Mouse (Mus musculus): Measurements from ENCODE around the gene 1700025G04Rik. TPM values are rescaled to one million over a fixed set of nuclear protein-coding genes. Genes with fewer than 3 reads are reported as not detected.
A peak's percentile ranks its signal among the peaks of the same experiment; 100 is the strongest.

1700025G04Rik gene
- polyA plus RNA-seq, 1 experiment from 2014 or later: 28.0 TPM

GRCm38 (mm10) chr1:151999424-151999842 lies 90.5 kb downstream of the 1700025G04Rik start:
- H3K27ac ChIP-seq (ENCODE audit: low read length): peak overlapping the region; percentile 31; the same call in 1 of the 2 replicates
- ATAC-seq (replicated peaks; ENCODE audit: extremely low read depth, insufficient read depth, low FRiP score): no peak

GRCm38 (mm10) chr1:151998721-151999206 lies 91.2 kb downstream of the 1700025G04Rik start:
- Histone ChIP-seq H3K36me3 (ENCODE audit: control insufficient read depth, insufficient read depth) (no peaks in the 10 kb centered on the region), H3K4me1 (ENCODE audit: control insufficient read depth, insufficient read depth, low read length) (peaks cover 17% of the 10 kb centered on the region), H3K27ac (ENCODE audit: low read length) (peak overlapping the region; percentile 31; the same call in 1 of the 2 replicates), H3K9me3 (replicated peaks; ENCODE audit: control insufficient read depth, low read length) (no peaks in the 10 kb centered on the region), H3K4me2 (ENCODE audit: low read depth, low read length) (no peak overlapping the region), H3K4me3 (ENCODE audit: low read length) (no peak overlapping the region), H3K27me3 (ENCODE audit: control insufficient read depth, insufficient read depth, low read length) (no peaks in the 10 kb centered on the region), H3K9ac (ENCODE audit: low read length) (no peak overlapping the region)
- ATAC-seq (replicated peaks; ENCODE audit: extremely low read depth, insufficient read depth, low FRiP score): no peak
- WGBS: 41% methylated on average over 8 of the region's 8 CpGs

More at GRCm38 (mm10) chr1:151999424-151999842, 90.5 kb downstream of the 1700025G04Rik start:
- Histone ChIP-seq H3K4me1 (ENCODE audit: control insufficient read depth, insufficient read depth, low read length) (peaks cover 17% of the 10 kb centered on the region), H3K4me2 (ENCODE audit: low read depth, low read length) (no peak overlapping the region), H3K27me3 (ENCODE audit: control insufficient read depth, insufficient read depth, low read length) (no peaks in the 10 kb centered on the region), H3K36me3 (ENCODE audit: control insufficient read depth, insufficient read depth) (no peaks in the 10 kb centered on the region), H3K9me3 (replicated peaks; ENCODE audit: control insufficient read depth, low read length) (no peaks in the 10 kb centered on the region), H3K9ac (ENCODE audit: low read length) (no peak overlapping the region), H3K4me3 (ENCODE audit: low read length) (no peak overlapping the region)
- WGBS: 60% methylated on average over 7 of the region's 7 CpGs

- H3K27me3 ChIP-seq (ENCODE audit: control insufficient read depth, insufficient read depth, low read length): no peaks in the 10 kb centered on the region
- H3K4me1 ChIP-seq (ENCODE audit: control insufficient read depth, insufficient read depth, low read length): peaks cover 17% of the 10 kb centered on the region
- H3K9ac ChIP-seq (ENCODE audit: low read length): no peak overlapping the region
- ATAC-seq (replicated peaks; ENCODE audit: extremely low read depth, insufficient read depth, low FRiP score): no peak
- WGBS: 80% methylated on average over 7 of the region's 7 CpGs
- H3K9me3 ChIP-seq (replicated peaks; ENCODE audit: control insufficient read depth, low read length): no peaks in the 10 kb centered on the region
- H3K36me3 ChIP-seq (ENCODE audit: control insufficient read depth, insufficient read depth): no peaks in the 10 kb centered on the region
- no peak overlapping the region for H3K27ac ChIP-seq (ENCODE audit: low read length)
- no peak overlapping the region for H3K4me2 ChIP-seq (ENCODE audit: low read depth, low read length)
- H3K4me3 ChIP-seq (ENCODE audit: low read length): no peak overlapping the region
Measured at GRCm38 (mm10) chr1:151997591-151997990, 92.3 kb downstream of the 1700025G04Rik start.

- Histone ChIP-seq H3K27ac (ENCODE audit: low read length) (no peak overlapping the region), H3K27me3 (ENCODE audit: control insufficient read depth, insufficient read depth, low read length) (no peaks in the 10 kb centered on the region), H3K9me3 (replicated peaks; ENCODE audit: control insufficient read depth, low read length) (peaks cover 5% of the 10 kb centered on the region), H3K4me3 (ENCODE audit: low read length) (no peak overlapping the region), H3K9ac (ENCODE audit: low read length) (no peak overlapping the region), H3K36me3 (ENCODE audit: control insufficient read depth, insufficient read depth) (no peaks in the 10 kb centered on the region), H3K4me2 (ENCODE audit: low read depth, low read length) (no peak overlapping the region), H3K4me1 (ENCODE audit: control insufficient read depth, insufficient read depth, low read length) (peaks cover 17% of the 10 kb centered on the region)
- ATAC-seq (replicated peaks; ENCODE audit: extremely low read depth, insufficient read depth, low FRiP score): no peak
- 70% methylated on average over 10 of the region's 10 CpGs for WGBS
Measured at GRCm38 (mm10) chr1:151995948-151996697, 93.8 kb downstream of the 1700025G04Rik start.

GRCm38 (mm10) chr1:151994271-151994670 lies 95.7 kb downstream of the 1700025G04Rik start:
- no peak overlapping the region for H3K4me3 ChIP-seq (ENCODE audit: low read length)
- peaks cover 8% of the 10 kb centered on the region for H3K4me1 ChIP-seq (ENCODE audit: control insufficient read depth, insufficient read depth, low read length)
- H3K9ac ChIP-seq (ENCODE audit: low read length): no peak overlapping the region
- no peaks in the 10 kb centered on the region for H3K36me3 ChIP-seq (ENCODE audit: control insufficient read depth, insufficient read depth)
- H3K9me3 ChIP-seq (replicated peaks; ENCODE audit: control insufficient read depth, low read length): peaks cover 5% of the 10 kb centered on the region
- H3K4me2 ChIP-seq (ENCODE audit: low read depth, low read length): no peak overlapping the region
- WGBS: 78% methylated on average over 6 of the region's 6 CpGs
- no peaks in the 10 kb centered on the region for H3K27me3 ChIP-seq (ENCODE audit: control insufficient read depth, insufficient read depth, low read length)
- H3K27ac ChIP-seq (ENCODE audit: low read length): no peak overlapping the region
- ATAC-seq (replicated peaks; ENCODE audit: extremely low read depth, insufficient read depth, low FRiP score): no peak

- WGBS: 95% methylated on average over 4 of the region's 4 CpGs
- peaks cover 5% of the 10 kb centered on the region for H3K9me3 ChIP-seq (replicated peaks; ENCODE audit: control insufficient read depth, low read length)
- H3K9ac ChIP-seq (ENCODE audit: low read length): no peak overlapping the region
Measured at GRCm38 (mm10) chr1:151991505-151991904, 98.4 kb downstream of the 1700025G04Rik start.

GRCm38 (mm10) chr1:151990615-151991014 lies 99.3 kb downstream of the 1700025G04Rik start:
- Histone ChIP-seq H3K4me2 (ENCODE audit: low read depth, low read length) (no peak overlapping the region), H3K9me3 (replicated peaks; ENCODE audit: control insufficient read depth, low read length) (peaks cover 5% of the 10 kb centered on the region), H3K36me3 (ENCODE audit: control insufficient read depth, insufficient read depth) (no peaks in the 10 kb centered on the region), H3K4me1 (ENCODE audit: control insufficient read depth, insufficient read depth, low read length) (peaks cover 13% of the 10 kb centered on the region), H3K4me3 (ENCODE audit: low read length) (no peak overlapping the region), H3K27me3 (ENCODE audit: control insufficient read depth, insufficient read depth, low read length) (no peaks in the 10 kb centered on the region), H3K27ac (ENCODE audit: low read length) (no peak overlapping the region), H3K9ac (ENCODE audit: low read length) (no peak overlapping the region)
- ATAC-seq (replicated peaks; ENCODE audit: extremely low read depth, insufficient read depth, low FRiP score): no peak
- 71% methylated on average over 4 of the region's 4 CpGs for WGBS

More at GRCm38 (mm10) chr1:151991505-151991904, 98.4 kb downstream of the 1700025G04Rik start:
- no peak overlapping the region for H3K4me3 ChIP-seq (ENCODE audit: low read length)
- H3K4me2 ChIP-seq (ENCODE audit: low read depth, low read length): no peak overlapping the region
- no peaks in the 10 kb centered on the region for H3K36me3 ChIP-seq (ENCODE audit: control insufficient read depth, insufficient read depth)
- H3K4me1 ChIP-seq (ENCODE audit: control insufficient read depth, insufficient read depth, low read length): peaks cover 5% of the 10 kb centered on the region
- ATAC-seq (replicated peaks; ENCODE audit: extremely low read depth, insufficient read depth, low FRiP score): no peak
- H3K27me3 ChIP-seq (ENCODE audit: control insufficient read depth, insufficient read depth, low read length): no peaks in the 10 kb centered on the region
- no peak overlapping the region for H3K27ac ChIP-seq (ENCODE audit: low read length)

GRCm38 (mm10) chr1:151988713-151989112 lies 101.2 kb downstream of the 1700025G04Rik start:
- H3K9ac ChIP-seq (ENCODE audit: low read length): no peak overlapping the region
- no peak overlapping the region for H3K4me3 ChIP-seq (ENCODE audit: low read length)
- no peak overlapping the region for H3K4me2 ChIP-seq (ENCODE audit: low read depth, low read length)
- no peaks in the 10 kb centered on the region for H3K27me3 ChIP-seq (ENCODE audit: control insufficient read depth, insufficient read depth, low read length)
- peaks cover 5% of the 10 kb centered on the region for H3K9me3 ChIP-seq (replicated peaks; ENCODE audit: control insufficient read depth, low read length)
- H3K4me1 ChIP-seq (ENCODE audit: control insufficient read depth, insufficient read depth, low read length): peaks cover 13% of the 10 kb centered on the region
- no peaks in the 10 kb centered on the region for H3K36me3 ChIP-seq (ENCODE audit: control insufficient read depth, insufficient read depth)
- 78% methylated on average over 7 of the region's 7 CpGs for WGBS
- H3K27ac ChIP-seq (ENCODE audit: low read length): no peak overlapping the region
- ATAC-seq (replicated peaks; ENCODE audit: extremely low read depth, insufficient read depth, low FRiP score): no peak

GRCm38 (mm10) chr1:151988066-151988465 lies 101.9 kb downstream of the 1700025G04Rik start:
- no peak overlapping the region for H3K4me2 ChIP-seq (ENCODE audit: low read depth, low read length)
- no peak overlapping the region for H3K27ac ChIP-seq (ENCODE audit: low read length)
- H3K27me3 ChIP-seq (ENCODE audit: control insufficient read depth, insufficient read depth, low read length): no peaks in the 10 kb centered on the region
- H3K4me1 ChIP-seq (ENCODE audit: control insufficient read depth, insufficient read depth, low read length): peaks cover 13% of the 10 kb centered on the region
- WGBS: 88% methylated on average over 8 of the region's 8 CpGs
- H3K36me3 ChIP-seq (ENCODE audit: control insufficient read depth, insufficient read depth): no peaks in the 10 kb centered on the region
- no peak for ATAC-seq (replicated peaks; ENCODE audit: extremely low read depth, insufficient read depth, low FRiP score)
- no peak overlapping the region for H3K9ac ChIP-seq (ENCODE audit: low read length)
- peaks cover 5% of the 10 kb centered on the region for H3K9me3 ChIP-seq (replicated peaks; ENCODE audit: control insufficient read depth, low read length)
- no peak overlapping the region for H3K4me3 ChIP-seq (ENCODE audit: low read length)
